Mouse (Mus musculus): Measurements from ENCODE around the gene Eif4e3. TPM values are rescaled to one million over a fixed set of nuclear protein-coding genes. Genes with fewer than 3 reads are reported as not detected.
A peak's percentile ranks its signal among the peaks of the same experiment; 100 is the strongest.

Gene Eif4e3
- polyA plus RNA-seq, 1 experiment, result 8.4 TPM

- H3K27me3 ChIP-seq (replicated peaks; ENCODE audit: control insufficient read depth, insufficient read depth, low read length), result no peaks in the 10 kb centered on the region
- no peaks in the 10 kb centered on the region for H3K36me3 ChIP-seq (ENCODE audit: control insufficient read depth, insufficient read depth, low read length)
- 100% methylated on average over 1 of the region's 1 CpGs for WGBS
- TF ChIP-seq CTCF (conservative IDR thresholded peaks at IDR 0.05; ENCODE audit: insufficient read depth, insufficient read length, low read depth, low read length) (no peak), POLR2A (IDR thresholded peaks at IDR 0.05; ENCODE audit: low read depth, low read length) (no peak)
- no peak overlapping the region for H3K4me3 ChIP-seq (ENCODE audit: insufficient read depth, low read depth, low read length)
- no peak overlapping the region for H3K27ac ChIP-seq (ENCODE audit: insufficient read depth, low read depth, low read length)
- no peaks in the 10 kb centered on the region for H3K4me1 ChIP-seq (ENCODE audit: control insufficient read depth, insufficient read depth, low read length)
- DNase-seq, result no peak
Observed at GRCm38 (mm10) chr6:99617415-99617814, 49.2 kb downstream of the Eif4e3 start.

- no peak overlapping the region for H3K4me3 ChIP-seq (ENCODE audit: insufficient read depth, low read depth, low read length)
- TF ChIP-seq POLR2A (IDR thresholded peaks at IDR 0.05; ENCODE audit: low read depth, low read length) (no peak), CTCF (conservative IDR thresholded peaks at IDR 0.05; ENCODE audit: insufficient read depth, insufficient read length, low read depth, low read length) (no peak)
- no peak overlapping the region for H3K27ac ChIP-seq (ENCODE audit: insufficient read depth, low read depth, low read length)
- no peaks in the 10 kb centered on the region for H3K36me3 ChIP-seq (ENCODE audit: control insufficient read depth, insufficient read depth, low read length)
- no peaks in the 10 kb centered on the region for H3K27me3 ChIP-seq (replicated peaks; ENCODE audit: control insufficient read depth, insufficient read depth, low read length)
- 49% methylated on average over 10 of the region's 10 CpGs for WGBS
- no peaks in the 10 kb centered on the region for H3K4me1 ChIP-seq (ENCODE audit: control insufficient read depth, insufficient read depth, low read length)
- peak; percentile 76 for DNase-seq
Observed at GRCm38 (mm10) chr6:99615272-99615751, 51.3 kb downstream of the Eif4e3 start.

- Histone ChIP-seq H3K27ac (ENCODE audit: insufficient read depth, low read depth, low read length) (no peak overlapping the region), H3K27me3 (replicated peaks; ENCODE audit: control insufficient read depth, insufficient read depth, low read length) (no peaks in the 10 kb centered on the region), H3K36me3 (ENCODE audit: control insufficient read depth, insufficient read depth, low read length) (no peaks in the 10 kb centered on the region), H3K4me3 (ENCODE audit: insufficient read depth, low read depth, low read length) (no peak overlapping the region), H3K4me1 (ENCODE audit: control insufficient read depth, insufficient read depth, low read length) (no peaks in the 10 kb centered on the region)
- TF ChIP-seq POLR2A (IDR thresholded peaks at IDR 0.05; ENCODE audit: low read depth, low read length), result no peak
- no peak for TF ChIP-seq CTCF (conservative IDR thresholded peaks at IDR 0.05; ENCODE audit: insufficient read depth, insufficient read length, low read depth, low read length)
- WGBS, result 59% methylated on average over 17 of the region's 17 CpGs
- no peak for DNase-seq
Observed at GRCm38 (mm10) chr6:99614566-99615271, 51.9 kb downstream of the Eif4e3 start.

GRCm38 (mm10) chr6:99611866-99612265 is 54.7 kb downstream of the Eif4e3 start:
- no peak overlapping the region for H3K27ac ChIP-seq (ENCODE audit: insufficient read depth, low read depth, low read length)
- WGBS, result 59% methylated on average over 6 of the region's 6 CpGs
- peak; percentile 22; the same call in 1 of the 2 replicates for TF ChIP-seq CTCF (conservative IDR thresholded peaks at IDR 0.05; ENCODE audit: insufficient read depth, insufficient read length, low read depth, low read length)
- no peak for TF ChIP-seq POLR2A (IDR thresholded peaks at IDR 0.05; ENCODE audit: low read depth, low read length)
- no peak overlapping the region for H3K4me3 ChIP-seq (ENCODE audit: insufficient read depth, low read depth, low read length)
- no peak for DNase-seq
- no peaks in the 10 kb centered on the region for H3K4me1 ChIP-seq (ENCODE audit: control insufficient read depth, insufficient read depth, low read length)
- no peaks in the 10 kb centered on the region for H3K36me3 ChIP-seq (ENCODE audit: control insufficient read depth, insufficient read depth, low read length)
- H3K27me3 ChIP-seq (replicated peaks; ENCODE audit: control insufficient read depth, insufficient read depth, low read length), result no peaks in the 10 kb centered on the region

- DNase-seq, result peak; percentile 47
- WGBS, result 33% methylated on average over 14 of the region's 14 CpGs
Observed at GRCm38 (mm10) chr6:99610454-99611427, 55.8 kb downstream of the Eif4e3 start.

GRCm38 (mm10) chr6:99606079-99606478 is 60.5 kb downstream of the Eif4e3 start:
- WGBS, result 82% methylated on average over 7 of the region's 7 CpGs

More at GRCm38 (mm10) chr6:99610454-99611427, 55.8 kb downstream of the Eif4e3 start:
- no peak for TF ChIP-seq CTCF (conservative IDR thresholded peaks at IDR 0.05; ENCODE audit: insufficient read depth, insufficient read length, low read depth, low read length)
- no peak for TF ChIP-seq POLR2A (IDR thresholded peaks at IDR 0.05; ENCODE audit: low read depth, low read length)
- Histone ChIP-seq H3K4me1 (ENCODE audit: control insufficient read depth, insufficient read depth, low read length) (no peaks in the 10 kb centered on the region), H3K36me3 (ENCODE audit: control insufficient read depth, insufficient read depth, low read length) (no peaks in the 10 kb centered on the region), H3K27ac (ENCODE audit: insufficient read depth, low read depth, low read length) (no peak overlapping the region), H3K4me3 (ENCODE audit: insufficient read depth, low read depth, low read length) (no peak overlapping the region), H3K27me3 (replicated peaks; ENCODE audit: control insufficient read depth, insufficient read depth, low read length) (no peaks in the 10 kb centered on the region)

More at GRCm38 (mm10) chr6:99606079-99606478, 60.5 kb downstream of the Eif4e3 start:
- Histone ChIP-seq H3K4me3 (ENCODE audit: insufficient read depth, low read depth, low read length) (no peak overlapping the region), H3K27ac (ENCODE audit: insufficient read depth, low read depth, low read length) (no peak overlapping the region), H3K4me1 (ENCODE audit: control insufficient read depth, insufficient read depth, low read length) (no peaks in the 10 kb centered on the region), H3K27me3 (replicated peaks; ENCODE audit: control insufficient read depth, insufficient read depth, low read length) (no peaks in the 10 kb centered on the region), H3K36me3 (ENCODE audit: control insufficient read depth, insufficient read depth, low read length) (no peaks in the 10 kb centered on the region)
- no peak for DNase-seq
- TF ChIP-seq CTCF (conservative IDR thresholded peaks at IDR 0.05; ENCODE audit: insufficient read depth, insufficient read length, low read depth, low read length), result no peak
- no peak for TF ChIP-seq POLR2A (IDR thresholded peaks at IDR 0.05; ENCODE audit: low read depth, low read length)

Measured in kidney, adult 2 months (tissue).